8 mouse cellular contexts compared by ENCODE assay signal in the genomic region with DNA sequence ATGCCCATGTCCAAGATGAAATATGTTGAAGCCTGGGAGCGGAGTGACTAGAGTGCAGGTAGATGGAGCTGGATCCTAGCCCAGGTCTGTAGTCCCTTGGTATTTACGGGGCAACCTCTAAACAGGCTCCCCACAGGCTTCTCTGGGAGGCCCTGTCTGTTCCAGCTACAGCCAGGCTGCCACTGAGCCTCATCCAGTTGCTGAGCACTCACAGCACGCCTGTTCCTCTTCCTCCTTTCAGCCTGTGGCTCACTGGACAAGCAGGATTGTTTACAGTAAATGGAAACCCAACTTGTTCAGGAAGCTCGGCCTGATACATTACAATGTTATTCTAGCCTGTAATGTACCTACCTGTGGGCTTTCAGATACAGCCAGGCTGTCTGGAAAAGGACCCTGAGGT. TPM values are rescaled to one million over a fixed set of nuclear protein-coding genes. Genes with fewer than 3 reads are reported as not detected.
DNase-seq lines count a peak whose midpoint lies in the region; ATAC-seq and TF ChIP-seq lines count a peak whose summit lies in the region.

No protein-coding gene starts in this region.

- peaks cover 8% of the 10 kb centered on the region for H3K4me1 ChIP-seq in ES-Bruce4 (ENCODE audit: control insufficient read depth, insufficient read depth, low read length)
- no peaks in the 10 kb centered on the region for H3K4me1 ChIP-seq in intestine, postnatal 0 days (replicated peaks; ENCODE audit: control insufficient read depth, insufficient read depth, low read length)
- H3K4me1 ChIP-seq in liver, embryonic 15.5 days (replicated peaks), result peaks cover 73% of the 10 kb centered on the region
- no peaks in the 10 kb centered on the region for H3K4me1 ChIP-seq in hindbrain, embryonic 12.5 days
- H3K4me1 ChIP-seq in heart, embryonic 11.5 days (ENCODE audit: control insufficient read depth, insufficient read depth, low read length), result no peaks in the 10 kb centered on the region

- TF ChIP-seq EP300 in ES-Bruce4 (IDR thresholded peaks at IDR 0.05; ENCODE audit: insufficient read depth, low read depth, low read length), result no peak

- peak overlapping the region; percentile 18; the same call in 1 of the 2 replicates for H3K9ac ChIP-seq in ES-Bruce4 (ENCODE audit: low read depth, poor library complexity, severe bottlenecking)
- no peak overlapping the region for H3K9ac ChIP-seq in intestine, postnatal 0 days (ENCODE audit: low read depth, low read length)
- peak overlapping the region; percentile 63 for H3K9ac ChIP-seq in liver, embryonic 15.5 days
- no peak overlapping the region for H3K9ac ChIP-seq in hindbrain, embryonic 12.5 days
- H3K9ac ChIP-seq in heart, embryonic 11.5 days (ENCODE audit: low read depth, low read length), result no peak overlapping the region

- WGBS in intestine, postnatal 0 days, result 65% methylated on average over 4 of the region's 4 CpGs
- 55% methylated on average over 4 of the region's 4 CpGs for WGBS in liver, embryonic 15.5 days (ENCODE audit: insufficient replicate concordance)
- 77% methylated on average over 4 of the region's 4 CpGs for WGBS in hindbrain, embryonic 12.5 days
- WGBS in heart, embryonic 11.5 days (ENCODE audit: insufficient replicate concordance), result 78% methylated on average over 4 of the region's 4 CpGs

- no peaks in the 10 kb centered on the region for H3K27me3 ChIP-seq in ES-Bruce4 (ENCODE audit: control insufficient read depth, insufficient read depth, low read length, poor library complexity, severe bottlenecking)
- no peaks in the 10 kb centered on the region for H3K27me3 ChIP-seq in intestine, postnatal 0 days (replicated peaks; ENCODE audit: control insufficient read depth, insufficient read depth, low read length)
- peaks cover 15% of the 10 kb centered on the region for H3K27me3 ChIP-seq in liver, embryonic 15.5 days
- H3K27me3 ChIP-seq in hindbrain, embryonic 12.5 days, result 0 out of 2 replicates have a peak, but pooled peaks cover 4% of the 10 kb centered on the region
- no peaks in the 10 kb centered on the region for H3K27me3 ChIP-seq in heart, embryonic 11.5 days (ENCODE audit: control insufficient read depth, insufficient read depth, low read length)

- H3K27ac ChIP-seq in ES-Bruce4 (ENCODE audit: insufficient read depth, low read length), result peak overlapping the region; percentile 83
- H3K27ac ChIP-seq in intestine, postnatal 0 days (ENCODE audit: low read depth, low read length), result no peak overlapping the region
- peak overlapping the region; percentile 95 for H3K27ac ChIP-seq in liver, embryonic 15.5 days (replicated peaks)
- H3K27ac ChIP-seq in hindbrain, embryonic 12.5 days, result no peak overlapping the region
- H3K27ac ChIP-seq in heart, embryonic 11.5 days (ENCODE audit: low read depth, low read length), result no peak overlapping the region

- no peak overlapping the region for H3K4me2 ChIP-seq in intestine, postnatal 0 days (replicated peaks; ENCODE audit: low read depth)
- peak overlapping the region; percentile 69 for H3K4me2 ChIP-seq in liver, embryonic 15.5 days
- H3K4me2 ChIP-seq in hindbrain, embryonic 12.5 days (replicated peaks), result no peak overlapping the region
- H3K4me2 ChIP-seq in heart, embryonic 11.5 days, result no peak overlapping the region

- peak; percentile 12 to 18 for DNase-seq in cerebellum, postnatal 10 days
- DNase-seq in cerebellum, adult 8-10 months, result no peak
- DNase-seq in embryo, embryonic 11 days, result no peak

- no peaks in the 10 kb centered on the region for H3K36me3 ChIP-seq in ES-Bruce4 (ENCODE audit: control insufficient read depth, insufficient read depth, low read length, poor library complexity, severe bottlenecking)
- no peaks in the 10 kb centered on the region for H3K36me3 ChIP-seq in intestine, postnatal 0 days (ENCODE audit: control insufficient read depth, insufficient read depth)
- no peaks in the 10 kb centered on the region for H3K36me3 ChIP-seq in liver, embryonic 15.5 days (replicated peaks)
- no peaks in the 10 kb centered on the region for H3K36me3 ChIP-seq in hindbrain, embryonic 12.5 days
- no peaks in the 10 kb centered on the region for H3K36me3 ChIP-seq in heart, embryonic 11.5 days (ENCODE audit: control insufficient read depth, insufficient read depth, low read length)

- TF ChIP-seq CTCF in ES-Bruce4 (IDR thresholded peaks at IDR 0.05; ENCODE audit: low read depth, low read length), result no peak
- no peak for TF ChIP-seq CTCF in intestine, postnatal 0 days (IDR thresholded peaks at IDR 0.05; ENCODE audit: low read depth)

- TF ChIP-seq POLR2A in ES-Bruce4 (IDR thresholded peaks at IDR 0.05; ENCODE audit: insufficient read depth, low read length), result no peak

- ATAC-seq in intestine, postnatal 0 days, result peak; percentile 10; the same call in 1 of the 2 replicates
- ATAC-seq in liver, embryonic 15.5 days (ENCODE audit: insufficient read depth), result peak; percentile 20
- no peak for ATAC-seq in hindbrain, embryonic 12.5 days (ENCODE audit: low FRiP score)
- ATAC-seq in heart, embryonic 11.5 days (replicated peaks; ENCODE audit: insufficient number of reproducible peaks, low FRiP score, low TSS enrichment), result no peak

- no peak overlapping the region for H3K4me3 ChIP-seq in ES-Bruce4 (ENCODE audit: low read depth, low read length)
- no peak overlapping the region for H3K4me3 ChIP-seq in intestine, postnatal 0 days (ENCODE audit: low read depth, low read length)
- peak overlapping the region; percentile 39 for H3K4me3 ChIP-seq in liver, embryonic 15.5 days (replicated peaks)
- H3K4me3 ChIP-seq in hindbrain, embryonic 12.5 days, result no peak overlapping the region
- H3K4me3 ChIP-seq in heart, embryonic 11.5 days (ENCODE audit: low read depth, low read length), result no peak overlapping the region

- no peaks in the 10 kb centered on the region for H3K9me3 ChIP-seq in ES-Bruce4 (replicated peaks; ENCODE audit: control insufficient read depth, insufficient read depth, low read length, poor library complexity, severe bottlenecking)
- no peaks in the 10 kb centered on the region for H3K9me3 ChIP-seq in intestine, postnatal 0 days (ENCODE audit: control insufficient read depth)
- H3K9me3 ChIP-seq in liver, embryonic 15.5 days (replicated peaks), result no peaks in the 10 kb centered on the region
- no peaks in the 10 kb centered on the region for H3K9me3 ChIP-seq in hindbrain, embryonic 12.5 days (replicated peaks)
- no peaks in the 10 kb centered on the region for H3K9me3 ChIP-seq in heart, embryonic 11.5 days (replicated peaks; ENCODE audit: control insufficient read depth, low read length)

RNA-seq across cellular contexts. Expression of gene Usp7, which starts 23.5 kb away (rescaled TPM):
- polyA plus RNA-seq in ES-Bruce4 (2011; ENCODE audit: insufficient read depth, insufficient read length, low read depth, missing spikeins), result 339 and 341 TPM in 2 replicates
- polyA plus RNA-seq in intestine, postnatal 0 days (2015; fragmentation: Nextera tagmentation; extraction: Ambion mirVana), result 16.3 and 19.7 TPM in 2 replicates
- 24.4 and 29.4 TPM in 2 replicates for polyA plus RNA-seq in liver, embryonic 15.5 days (2015; fragmentation: Nextera tagmentation; extraction: Ambion mirVana)
- 32.1 and 34.9 TPM in 2 replicates for polyA plus RNA-seq in hindbrain, embryonic 12.5 days (2016; fragmentation: Nextera tagmentation; extraction: Ambion mirVana)
- polyA plus RNA-seq in heart, embryonic 11.5 days (2014; fragmentation: Nextera tagmentation; extraction: Ambion mirVana), result 20.6 and 31.9 TPM in 2 replicates

Comparison
In these comparisons a context has a peak if more than half of its experiments do, and no peak if none do; other contexts are left out.
1. DNase-seq: peak in cerebellum, postnatal 10 days (2 of 2); none in cerebellum, adult 8-10 months (single experiment) and embryo, embryonic 11 days (single experiment).
2. H3K27ac ChIP-seq: peak in ES-Bruce4 (single experiment) and liver, embryonic 15.5 days (single experiment); none in intestine, postnatal 0 days (single experiment), hindbrain, embryonic 12.5 days (single experiment) and heart, embryonic 11.5 days (single experiment).
3. H3K9ac ChIP-seq: peak in ES-Bruce4 (single experiment) and liver, embryonic 15.5 days (single experiment); none in intestine, postnatal 0 days (single experiment), hindbrain, embryonic 12.5 days (single experiment) and heart, embryonic 11.5 days (single experiment).
4. ATAC-seq: peak in intestine, postnatal 0 days (single experiment) and liver, embryonic 15.5 days (single experiment); none in hindbrain, embryonic 12.5 days (single experiment) and heart, embryonic 11.5 days (single experiment).